Mouse (Mus musculus): ENCODE measurements around the gene Cyp19a1. TPM values are rescaled to one million over a fixed set of nuclear protein-coding genes. Genes with fewer than 3 reads are reported as not detected.
A peak's percentile ranks its signal among the peaks of the same experiment; 100 is the strongest.

The Cyp19a1 gene
- polyA plus RNA-seq (2012; ENCODE audit: insufficient read depth, insufficient read length, low replicate concordance, missing spikeins): not detected in 2 replicates

- H3K4me3 ChIP-seq (ENCODE audit: insufficient read depth, low read depth, low read length): no peak within 1 kb of the TSS
- WGBS: 90% methylated on average over 7 of the region's 7 CpGs
- H3K27ac ChIP-seq (ENCODE audit: insufficient read depth, low read depth, low read length): no peak within 1 kb of the TSS
- TF ChIP-seq POLR2A (IDR thresholded peaks at IDR 0.05; ENCODE audit: insufficient read depth, low read depth, low read length): no peak
- no peak for TF ChIP-seq CTCF (IDR thresholded peaks at IDR 0.05; ENCODE audit: insufficient read depth, low read depth, low read length)
- no peaks in the 10 kb centered on the region for H3K4me1 ChIP-seq (ENCODE audit: control insufficient read depth, insufficient read depth, low read length)
These were observed at the start of gene Cyp19a1 for GRCm38 (mm10) chr9:54268010-54268409. Gene Cyp19a1 (minus strand): TSS chr9:54268110.

DNA sequence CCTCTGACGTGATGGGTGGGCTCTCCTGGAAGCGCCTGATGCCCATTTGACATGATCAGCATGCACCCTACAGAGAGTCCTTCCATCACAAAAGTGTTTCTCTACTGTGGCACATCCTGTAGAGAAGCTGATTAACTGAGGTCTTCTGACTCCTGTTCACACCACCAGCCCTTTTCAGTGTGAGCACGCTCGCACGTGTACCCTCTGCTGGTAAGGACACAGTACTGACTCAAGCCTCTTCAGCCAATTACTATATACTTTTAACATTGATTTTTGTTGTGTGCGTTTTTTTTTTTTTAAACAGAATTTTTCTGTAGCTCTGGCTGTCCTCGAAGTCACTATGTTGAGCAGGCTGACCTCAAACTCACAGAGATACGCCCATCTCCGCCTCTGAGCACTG, 48.5 kb upstream of the Cyp19a1 start:
- no peak overlapping the region for H3K27ac ChIP-seq (ENCODE audit: insufficient read depth, low read depth, low read length)
- H3K4me3 ChIP-seq (ENCODE audit: insufficient read depth, low read depth, low read length): no peak overlapping the region
- no peaks in the 10 kb centered on the region for H3K4me1 ChIP-seq (ENCODE audit: control insufficient read depth, insufficient read depth, low read length)
- TF ChIP-seq CTCF (IDR thresholded peaks at IDR 0.05; ENCODE audit: insufficient read depth, low read depth, low read length): no peak
- TF ChIP-seq POLR2A (IDR thresholded peaks at IDR 0.05; ENCODE audit: insufficient read depth, low read depth, low read length): no peak
- WGBS: 82% methylated on average over 9 of the region's 9 CpGs

DNA sequence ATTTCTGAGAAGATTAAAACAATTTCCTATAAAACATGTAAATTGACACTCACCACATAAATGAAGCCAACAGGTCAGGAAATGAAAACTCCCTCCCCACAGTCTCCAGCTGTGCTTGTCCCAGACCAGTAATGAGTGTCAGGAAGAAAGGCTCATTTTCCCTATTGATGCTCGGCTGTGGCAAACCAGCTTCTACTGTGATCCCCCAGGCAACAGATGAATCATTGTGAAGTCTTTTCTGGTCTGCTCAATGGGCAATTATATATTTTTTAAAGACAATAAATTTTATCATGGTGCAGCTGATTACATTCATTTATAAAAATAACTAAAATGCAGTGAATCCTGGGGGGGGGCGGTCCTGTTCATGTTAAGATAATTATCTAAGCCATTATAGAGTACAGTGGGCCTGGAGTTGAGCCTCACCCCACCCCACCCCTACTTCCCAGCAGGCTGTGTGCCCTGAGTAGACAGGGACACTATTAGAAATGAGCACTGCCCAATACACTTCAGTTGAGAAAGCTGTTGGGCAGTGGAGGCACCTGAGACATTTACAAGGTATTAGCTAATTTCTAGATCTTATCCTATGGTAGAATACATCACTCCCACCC, 40.9 kb upstream of the Cyp19a1 start:
- no peak for TF ChIP-seq CTCF (IDR thresholded peaks at IDR 0.05; ENCODE audit: insufficient read depth, low read depth, low read length)
- no peak for TF ChIP-seq POLR2A (IDR thresholded peaks at IDR 0.05; ENCODE audit: insufficient read depth, low read depth, low read length)
- Histone ChIP-seq H3K4me3 (ENCODE audit: insufficient read depth, low read depth, low read length) (no peak overlapping the region), H3K4me1 (ENCODE audit: control insufficient read depth, insufficient read depth, low read length) (no peaks in the 10 kb centered on the region), H3K27ac (ENCODE audit: insufficient read depth, low read depth, low read length) (no peak overlapping the region)
- WGBS: 45% methylated on average over 2 of the region's 2 CpGs

- 85% methylated on average over 1 of the region's 1 CpGs for WGBS
- H3K4me3 ChIP-seq (ENCODE audit: insufficient read depth, low read depth, low read length): no peak overlapping the region
- TF ChIP-seq CTCF (IDR thresholded peaks at IDR 0.05; ENCODE audit: insufficient read depth, low read depth, low read length) (no peak), POLR2A (IDR thresholded peaks at IDR 0.05; ENCODE audit: insufficient read depth, low read depth, low read length) (no peak)
- H3K27ac ChIP-seq (ENCODE audit: insufficient read depth, low read depth, low read length): no peak overlapping the region
- H3K4me1 ChIP-seq (ENCODE audit: control insufficient read depth, insufficient read depth, low read length): no peaks in the 10 kb centered on the region
These were observed 40.3 kb upstream of the Cyp19a1 start for GRCm38 (mm10) chr9:54308209-54308608.

DNA sequence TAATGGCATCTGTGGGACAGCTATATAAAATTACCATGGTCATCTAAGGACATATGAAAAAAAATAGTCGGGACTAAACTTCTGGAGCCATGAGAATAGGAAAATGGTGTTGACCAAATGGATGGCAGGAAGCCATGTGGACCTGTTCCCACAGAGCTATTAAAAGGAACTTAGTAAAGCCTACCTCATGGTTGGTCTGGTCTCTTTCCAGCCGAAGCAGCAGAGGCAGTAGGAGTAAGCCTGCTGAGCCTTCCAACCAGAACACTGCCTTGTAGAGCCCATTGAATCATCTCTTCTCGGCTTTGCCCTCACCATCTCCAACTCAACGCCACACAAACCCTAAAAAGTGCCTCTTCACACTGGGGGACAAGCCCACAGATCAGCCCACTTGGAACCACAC, 33.3 kb upstream of the Cyp19a1 start:
- Histone ChIP-seq H3K4me1 (ENCODE audit: control insufficient read depth, insufficient read depth, low read length) (no peaks in the 10 kb centered on the region), H3K27ac (ENCODE audit: insufficient read depth, low read depth, low read length) (no peak overlapping the region), H3K4me3 (ENCODE audit: insufficient read depth, low read depth, low read length) (no peak overlapping the region)
- WGBS: 56% methylated on average over 4 of the region's 4 CpGs
- TF ChIP-seq CTCF (IDR thresholded peaks at IDR 0.05; ENCODE audit: insufficient read depth, low read depth, low read length) (no peak), POLR2A (IDR thresholded peaks at IDR 0.05; ENCODE audit: insufficient read depth, low read depth, low read length) (no peak)

DNA sequence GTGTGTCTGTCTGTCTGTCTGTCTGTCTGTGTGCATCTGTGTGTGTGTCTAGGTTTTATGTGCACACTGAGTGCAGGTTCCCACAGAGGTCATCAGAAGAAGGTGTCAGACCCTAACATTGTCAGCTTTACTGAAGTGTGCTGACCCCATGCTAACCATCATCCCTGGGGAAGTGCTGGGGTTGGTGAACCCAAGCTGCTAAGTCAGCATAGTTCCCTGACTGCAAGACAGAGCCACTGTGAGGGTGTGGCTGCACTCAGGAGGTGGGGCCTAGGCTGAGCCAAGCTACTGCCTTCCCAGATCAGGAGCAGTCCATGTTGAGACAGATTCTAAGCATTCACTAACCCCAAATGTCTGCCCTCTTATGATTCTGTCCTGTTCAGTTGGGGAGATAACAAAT, 31.9 kb upstream of the Cyp19a1 start:
- no peaks in the 10 kb centered on the region for H3K4me1 ChIP-seq (ENCODE audit: control insufficient read depth, insufficient read depth, low read length)
- no peak overlapping the region for H3K4me3 ChIP-seq (ENCODE audit: insufficient read depth, low read depth, low read length)
- TF ChIP-seq CTCF (IDR thresholded peaks at IDR 0.05; ENCODE audit: insufficient read depth, low read depth, low read length): no peak
- TF ChIP-seq POLR2A (IDR thresholded peaks at IDR 0.05; ENCODE audit: insufficient read depth, low read depth, low read length): no peak
- H3K27ac ChIP-seq (ENCODE audit: insufficient read depth, low read depth, low read length): no peak overlapping the region

DNA sequence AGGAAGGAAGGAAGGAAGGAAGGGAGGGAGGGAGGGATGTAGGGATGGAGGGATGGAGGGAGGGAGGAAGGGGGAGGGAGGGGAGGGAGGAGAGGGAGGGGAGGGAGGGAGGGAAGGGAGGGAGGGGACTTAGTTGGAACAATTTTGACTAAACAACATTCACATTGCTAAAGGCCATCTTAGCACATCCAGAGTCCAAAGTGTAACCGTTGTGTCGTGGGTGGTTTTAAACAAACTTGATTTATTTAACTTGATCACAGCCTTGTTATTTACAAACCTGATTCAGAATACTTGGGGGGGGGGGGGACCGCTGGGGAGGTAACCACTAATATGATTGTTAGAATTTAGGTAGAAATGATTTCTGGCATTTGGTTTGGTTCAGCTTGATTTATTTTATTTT, 31.5 kb upstream of the Cyp19a1 start:
- H3K4me1 ChIP-seq (ENCODE audit: control insufficient read depth, insufficient read depth, low read length): no peaks in the 10 kb centered on the region
- H3K4me3 ChIP-seq (ENCODE audit: insufficient read depth, low read depth, low read length): no peak overlapping the region
- no peak overlapping the region for H3K27ac ChIP-seq (ENCODE audit: insufficient read depth, low read depth, low read length)
- TF ChIP-seq CTCF (IDR thresholded peaks at IDR 0.05; ENCODE audit: insufficient read depth, low read depth, low read length): no peak
- TF ChIP-seq POLR2A (IDR thresholded peaks at IDR 0.05; ENCODE audit: insufficient read depth, low read depth, low read length): no peak
- WGBS: 85% methylated on average over 3 of the region's 3 CpGs

- H3K27ac ChIP-seq (ENCODE audit: insufficient read depth, low read depth, low read length): no peak overlapping the region
- no peak overlapping the region for H3K4me3 ChIP-seq (ENCODE audit: insufficient read depth, low read depth, low read length)
- 45% methylated on average over 5 of the region's 5 CpGs for WGBS
- H3K4me1 ChIP-seq (ENCODE audit: control insufficient read depth, insufficient read depth, low read length): peaks cover 9% of the 10 kb centered on the region; the same call in 1 of the 2 replicates
- TF ChIP-seq POLR2A (IDR thresholded peaks at IDR 0.05; ENCODE audit: insufficient read depth, low read depth, low read length): no peak
- no peak for TF ChIP-seq CTCF (IDR thresholded peaks at IDR 0.05; ENCODE audit: insufficient read depth, low read depth, low read length)
These were observed 19.9 kb upstream of the Cyp19a1 start for GRCm38 (mm10) chr9:54287804-54288203.

GRCm38 (mm10) chr9:54286331-54286987, 18.5 kb upstream of the Cyp19a1 start, which contains the start of gene Gldn:
Gene Gldn (plus strand): TSS chr9:54286486.
- no peak within 1 kb of the TSS for H3K27ac ChIP-seq (ENCODE audit: insufficient read depth, low read depth, low read length)
- no peak for TF ChIP-seq POLR2A (IDR thresholded peaks at IDR 0.05; ENCODE audit: insufficient read depth, low read depth, low read length)
- no peak for TF ChIP-seq CTCF (IDR thresholded peaks at IDR 0.05; ENCODE audit: insufficient read depth, low read depth, low read length)
- peak within 1 kb of the TSS; percentile 52 for H3K4me3 ChIP-seq (ENCODE audit: insufficient read depth, low read depth, low read length)
- 3% methylated on average over 61 of the region's 61 CpGs for WGBS
- peaks cover 9% of the 10 kb centered on the region; the same call in 1 of the 2 replicates for H3K4me1 ChIP-seq (ENCODE audit: control insufficient read depth, insufficient read depth, low read length)
